Mouse (Mus musculus): Measurements from ENCODE around the gene Krtap4-8.
"Not testable (repeated sequence)": the region's sequence is repeated elsewhere in the genome, so short reads cannot be mapped to it uniquely, and the experiment has no call there.

Krtap4-8 gene

GRCm38 (mm10) chr11:99780604-99781003 lies at the start of gene Krtap4-8:
TSS of gene Krtap4-8 (minus strand) at chr11:99780704.
- no peak for DNase-seq (ENCODE audit: low spot score)

DNA sequence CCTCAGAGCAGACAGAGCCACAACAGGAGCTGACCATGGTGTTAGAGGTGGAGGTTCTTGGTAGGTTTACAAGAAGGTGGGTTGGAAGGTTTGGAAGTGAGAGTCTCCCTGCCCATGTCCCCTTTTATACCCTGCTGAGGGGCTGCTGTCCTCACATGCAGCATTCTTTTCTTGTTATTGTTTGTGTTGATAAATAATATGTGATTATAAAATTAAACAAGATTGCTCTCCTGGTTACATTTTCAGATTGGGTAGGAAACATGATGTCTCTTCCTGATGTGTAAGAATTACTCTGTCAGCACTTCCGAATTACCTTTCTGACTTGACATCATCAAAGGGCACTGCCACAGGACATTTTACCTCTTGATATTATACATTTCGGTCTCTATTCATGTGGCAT lies 35.1 kb upstream of the Krtap4-8 start, which contains the start of gene Gm11564:
TSS of gene Gm11564 (minus strand) at position 101 of the 400 bp plus-strand sequence.
- not testable (repeated sequence) for DNase-seq (ENCODE audit: low spot score)

DNA sequence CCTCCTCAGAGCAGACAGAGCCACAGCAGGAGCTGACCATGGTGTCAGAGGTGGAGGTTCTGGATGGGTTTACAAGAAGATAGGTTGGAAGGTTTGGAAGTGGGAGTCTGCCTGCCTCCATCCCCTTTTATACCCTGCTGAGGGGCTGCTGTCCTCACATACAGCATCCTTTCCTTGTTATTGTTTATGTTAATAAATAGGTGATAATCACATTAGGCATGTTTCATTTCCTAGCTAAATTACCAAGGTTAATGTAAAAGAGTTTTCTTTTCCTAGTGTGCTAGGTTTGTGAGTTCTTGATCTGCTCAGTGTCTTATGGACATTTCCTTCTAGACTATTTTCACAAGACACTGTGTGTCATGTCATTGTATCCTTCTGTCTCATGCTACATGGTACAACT lies 29.3 kb upstream of the Krtap4-8 start, which contains the start of gene Krtap4-13:
TSS of gene Krtap4-13 (minus strand) at position 101 of the 400 bp plus-strand sequence.
- DNase-seq (ENCODE audit: low spot score) = not testable (repeated sequence)

- DNase-seq (ENCODE audit: low spot score) = not testable (repeated sequence)
Observed at GRCm38 (mm10) chr11:99804346-99804745, 23.8 kb upstream of the Krtap4-8 start, which contains the start of gene Gm11554. TSS of gene Gm11554 (minus strand) at chr11:99804446.

GRCm38 (mm10) chr11:99798832-99799231 lies 18.3 kb upstream of the Krtap4-8 start, which contains the start of gene Gm11569:
TSS of gene Gm11569 (minus strand) at chr11:99798932.
- DNase-seq (ENCODE audit: low spot score) = not testable (repeated sequence)

GRCm38 (mm10) chr11:99793367-99793766 lies 12.9 kb upstream of the Krtap4-8 start, which contains the start of gene Gm11596:
TSS of gene Gm11596 (minus strand) at chr11:99793467.
- DNase-seq (ENCODE audit: low spot score) = no peak

GRCm38 (mm10) chr11:99784900-99785299 lies 4.4 kb upstream of the Krtap4-8 start, which contains the start of gene Krtap4-9:
TSS of gene Krtap4-9 (plus strand) at chr11:99785200.
- DNase-seq (ENCODE audit: low spot score) = not testable (repeated sequence)

GRCm38 (mm10) chr11:99778401-99778800 lies 2.1 kb downstream of the Krtap4-8 start:
- DNase-seq (ENCODE audit: low spot score) = peak; percentile 10

DNA sequence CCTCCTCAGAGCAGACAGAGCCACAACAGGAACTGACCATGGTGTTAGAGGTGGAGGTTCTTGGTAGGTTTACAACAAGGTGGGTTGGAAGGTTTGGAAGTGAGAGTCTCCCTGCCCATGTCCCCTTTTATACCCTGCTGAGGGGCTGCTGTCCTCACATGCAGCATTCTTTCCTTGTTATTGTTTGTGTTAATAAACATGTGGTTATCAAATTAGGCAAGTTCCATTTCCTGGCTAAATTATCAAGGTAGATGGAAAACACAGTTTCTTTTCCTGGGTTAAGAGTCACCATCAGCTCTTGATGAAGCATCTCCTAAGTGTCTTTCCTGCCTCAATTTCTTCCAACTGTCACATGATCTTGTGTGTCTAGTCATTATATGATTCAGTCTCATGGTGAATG lies 7.7 kb downstream of the Krtap4-8 start, which contains the start of gene Gm11595:
TSS of gene Gm11595 (minus strand) at position 101 of the 400 bp plus-strand sequence.
- DNase-seq (ENCODE audit: low spot score) = not testable (repeated sequence)

GRCm38 (mm10) chr11:99768410-99768809 lies 12.1 kb downstream of the Krtap4-8 start:
- no peak for DNase-seq (ENCODE audit: low spot score)

- no peak for DNase-seq (ENCODE audit: low spot score)
Observed at GRCm38 (mm10) chr11:99758877-99759276, 21.6 kb downstream of the Krtap4-8 start.

- DNase-seq (ENCODE audit: low spot score) = no peak
Observed at GRCm38 (mm10) chr11:99743985-99744384, 36.5 kb downstream of the Krtap4-8 start.

DNA sequence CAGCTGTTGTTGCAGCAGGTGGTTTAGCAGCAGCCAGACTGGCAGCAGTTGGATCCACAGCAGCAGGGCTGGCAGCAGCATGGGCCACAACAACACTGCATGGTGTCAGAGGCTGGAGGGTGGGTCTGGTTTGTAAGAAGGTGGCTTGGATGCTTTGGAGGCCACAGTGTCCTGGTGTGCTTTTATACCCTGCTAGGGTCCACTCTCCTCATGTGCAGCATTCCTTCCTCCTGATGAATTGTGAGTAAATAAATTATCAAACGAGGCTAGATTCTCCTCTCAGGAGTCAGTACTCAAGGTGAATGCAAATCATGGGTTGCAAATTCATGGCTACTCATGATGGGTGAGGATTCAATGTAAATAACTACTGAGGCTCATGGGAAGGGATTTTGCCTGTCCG lies 46.3 kb downstream of the Krtap4-8 start, which contains the start of gene Gm14180:
TSS of gene Gm14180 (minus strand) at position 101 of the 400 bp plus-strand sequence.
- DNase-seq (ENCODE audit: low spot score) = no peak

Measured in retina, embryonic 14.5 days (tissue).